8 mouse cellular contexts compared by ENCODE assay signal in the genomic region with DNA sequence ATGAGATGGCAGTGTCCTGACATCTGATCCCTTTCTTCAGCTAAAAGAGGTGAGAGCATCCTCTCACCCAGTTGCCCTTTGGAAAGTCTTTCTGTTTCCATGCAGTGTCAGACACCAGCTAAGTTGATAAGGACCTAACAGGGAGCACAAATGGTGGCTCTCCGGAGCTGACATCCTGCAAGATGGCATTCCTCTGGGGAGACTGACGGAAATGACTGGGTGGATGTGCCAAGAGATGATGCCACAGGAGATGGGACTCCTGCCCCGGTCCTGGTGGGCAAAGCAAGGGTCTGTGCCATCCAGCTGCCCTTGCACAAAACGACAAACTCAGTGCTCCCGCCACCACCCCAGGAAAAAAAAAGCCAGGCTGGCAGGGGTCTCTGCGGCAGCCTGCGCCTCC. TPM values are rescaled to one million over a fixed set of nuclear protein-coding genes. Genes with fewer than 3 reads are reported as not detected.
DNase-seq lines count a peak whose midpoint lies in the region; ATAC-seq lines count a peak whose summit lies in the region.

No protein-coding gene starts in this region.

- peak overlapping the region; percentile 73 for H3K4me2 ChIP-seq in heart, embryonic 13.5 days
- H3K4me2 ChIP-seq in hindbrain, embryonic 11.5 days (replicated peaks; ENCODE audit: low read depth, low read length), result peak overlapping the region; percentile 64
- H3K4me2 ChIP-seq in midbrain, embryonic 12.5 days (replicated peaks), result peak overlapping the region; percentile 57

- no peaks in the 10 kb centered on the region for H3K9me3 ChIP-seq in heart, embryonic 13.5 days
- no peaks in the 10 kb centered on the region for H3K9me3 ChIP-seq in hindbrain, embryonic 11.5 days (ENCODE audit: control insufficient read depth, low read length)
- H3K9me3 ChIP-seq in midbrain, embryonic 12.5 days, result no peaks in the 10 kb centered on the region

- H3K27ac ChIP-seq in heart, embryonic 13.5 days (replicated peaks), result peak overlapping the region; percentile 92
- H3K27ac ChIP-seq in hindbrain, embryonic 11.5 days (ENCODE audit: low read depth, low read length), result peak overlapping the region; percentile 83
- H3K27ac ChIP-seq in midbrain, embryonic 12.5 days (replicated peaks), result peak overlapping the region; percentile 71

- peak overlapping the region; percentile 86 for H3K9ac ChIP-seq in heart, embryonic 13.5 days
- H3K9ac ChIP-seq in hindbrain, embryonic 11.5 days (ENCODE audit: low read depth, low read length), result peak overlapping the region; percentile 71
- H3K9ac ChIP-seq in midbrain, embryonic 12.5 days (replicated peaks), result peak overlapping the region; percentile 60

- 6% methylated on average over 7 of the region's 7 CpGs for WGBS in heart, embryonic 13.5 days
- 28% methylated on average over 7 of the region's 7 CpGs for whole genome bisulfite sequencing in hindbrain, embryonic 11.5 days
- 34% methylated on average over 7 of the region's 7 CpGs for WGBS in midbrain, embryonic 12.5 days

- peaks cover 33% of the 10 kb centered on the region for H3K4me1 ChIP-seq in heart, embryonic 13.5 days
- H3K4me1 ChIP-seq in hindbrain, embryonic 11.5 days (replicated peaks; ENCODE audit: control insufficient read depth, insufficient read depth, low read length), result peaks cover 20% of the 10 kb centered on the region
- peaks cover 32% of the 10 kb centered on the region for H3K4me1 ChIP-seq in midbrain, embryonic 12.5 days

- ATAC-seq in heart, embryonic 13.5 days (ENCODE audit: extremely low read depth, insufficient number of reproducible peaks, low FRiP score, low TSS enrichment), result no peak; the same call in 1 of the 2 replicates
- no peak for ATAC-seq in hindbrain, embryonic 11.5 days (ENCODE audit: low FRiP score)
- no peak; the same call in 1 of the 2 replicates for ATAC-seq in midbrain, embryonic 12.5 days (ENCODE audit: low FRiP score, low read depth)

- H3K27me3 ChIP-seq in heart, embryonic 13.5 days (replicated peaks), result no peaks in the 10 kb centered on the region
- no peaks in the 10 kb centered on the region for H3K27me3 ChIP-seq in hindbrain, embryonic 11.5 days (ENCODE audit: control insufficient read depth, insufficient read depth, low read length)
- no peaks in the 10 kb centered on the region for H3K27me3 ChIP-seq in midbrain, embryonic 12.5 days

- no peak for DNase-seq in heart, adult 9 months (ENCODE audit: low spot score in 2 of 2)
- peak; percentile 31 for DNase-seq in adipocyte (ENCODE audit: low spot score)
- no peak for DNase-seq in hindbrain, embryonic 11.5 days (ENCODE audit: low spot score)
- no peak for DNase-seq in gastrocnemius, adult 18-20 months (ENCODE audit: low spot score)
- DNase-seq in gastrocnemius, adult 8-10 months (ENCODE audit: low spot score in 2 of 2), result no peak
- DNase-seq in right cerebral cortex, postnatal 10 days (ENCODE audit: low spot score in 2 of 2), result no peak

- H3K4me3 ChIP-seq in heart, embryonic 13.5 days, result peak overlapping the region; percentile 53
- peak overlapping the region; percentile 35 for H3K4me3 ChIP-seq in hindbrain, embryonic 11.5 days (ENCODE audit: low read depth, low read length)
- H3K4me3 ChIP-seq in midbrain, embryonic 12.5 days, result peak overlapping the region; percentile 41

- H3K36me3 ChIP-seq in heart, embryonic 13.5 days, result peaks cover 51% of the 10 kb centered on the region
- H3K36me3 ChIP-seq in hindbrain, embryonic 11.5 days (ENCODE audit: control insufficient read depth, insufficient read depth, low read length), result peaks cover 7% of the 10 kb centered on the region; the same call in 1 of the 2 replicates
- H3K36me3 ChIP-seq in midbrain, embryonic 12.5 days, result peaks cover 39% of the 10 kb centered on the region

RNA-seq across cellular contexts. Expression of a gene that starts 20.4 kb away (rescaled TPM):
- 23.0 and 25.3 TPM in 2 replicates for polyA plus RNA-seq in heart, embryonic 13.5 days (2015; fragmentation: Nextera tagmentation; extraction: Ambion mirVana)
- polyA plus RNA-seq in hindbrain, embryonic 11.5 days (2014; fragmentation: Nextera tagmentation; extraction: Ambion mirVana), result 43.9 and 48.5 TPM in 2 replicates
- polyA plus RNA-seq in midbrain, embryonic 12.5 days (2016; fragmentation: Nextera tagmentation; extraction: Ambion mirVana), result 38.4 and 39.6 TPM in 2 replicates
- 10 to 100 TPM; 11.3 to 12.7 TPM for total RNA-seq in gastrocnemius, adult 18-20 months (2021)
- 10 to 100 TPM; 10.2 to 12.8 (median 11.9) TPM for total RNA-seq in gastrocnemius, adult 8-10 months (2022)

RNA-seq across cellular contexts. Expression of a gene that starts 28.9 kb away (rescaled TPM):
- polyA plus RNA-seq in heart, embryonic 13.5 days (2015; fragmentation: Nextera tagmentation; extraction: Ambion mirVana), result 56.7 and 58.8 TPM in 2 replicates
- polyA plus RNA-seq in hindbrain, embryonic 11.5 days (2014; fragmentation: Nextera tagmentation; extraction: Ambion mirVana), result 166 and 168 TPM in 2 replicates
- 65.1 and 69.6 TPM in 2 replicates for polyA plus RNA-seq in midbrain, embryonic 12.5 days (2016; fragmentation: Nextera tagmentation; extraction: Ambion mirVana)
- 10 to 100 TPM; 16.0 to 28.5 TPM for total RNA-seq in gastrocnemius, adult 18-20 months (2021)
- 10 to 100 TPM in 1 of 4 experiments, 1 to 10 TPM in 3; 6.7 to 16.6 (median 8.4) TPM for total RNA-seq in gastrocnemius, adult 8-10 months (2022)

RNA-seq across cellular contexts. Expression of a gene that starts 37.9 kb away (rescaled TPM):
- polyA plus RNA-seq in heart, embryonic 13.5 days (2015; fragmentation: Nextera tagmentation; extraction: Ambion mirVana), result 81.9 and 84.7 TPM in 2 replicates
- 124 and 138 TPM in 2 replicates for polyA plus RNA-seq in hindbrain, embryonic 11.5 days (2014; fragmentation: Nextera tagmentation; extraction: Ambion mirVana)
- 142 and 147 TPM in 2 replicates for polyA plus RNA-seq in midbrain, embryonic 12.5 days (2016; fragmentation: Nextera tagmentation; extraction: Ambion mirVana)
- 10 to 100 TPM; 29.5 to 30.8 TPM for total RNA-seq in gastrocnemius, adult 18-20 months (2021)
- total RNA-seq in gastrocnemius, adult 8-10 months (2022), result 10 to 100 TPM; 25.7 to 34.6 (median 28.7) TPM

RNA-seq across cellular contexts. Expression of a gene that starts 46.8 kb away (rescaled TPM):
- polyA plus RNA-seq in heart, embryonic 13.5 days (2015; fragmentation: Nextera tagmentation; extraction: Ambion mirVana), result 11.8 and 13.4 TPM in 2 replicates
- polyA plus RNA-seq in hindbrain, embryonic 11.5 days (2014; fragmentation: Nextera tagmentation; extraction: Ambion mirVana), result 4.1 and 4.4 TPM in 2 replicates
- polyA plus RNA-seq in midbrain, embryonic 12.5 days (2016; fragmentation: Nextera tagmentation; extraction: Ambion mirVana), result 3.2 and 3.9 TPM in 2 replicates
- 1 to 10 TPM; 2.6 to 3.5 TPM for total RNA-seq in gastrocnemius, adult 18-20 months (2021)
- total RNA-seq in gastrocnemius, adult 8-10 months (2022), result 1 to 10 TPM; 1.4 to 3.1 (median 2.0) TPM
